Mouse (Mus musculus): Measurements from ENCODE around the gene Zfp800.

DNA sequence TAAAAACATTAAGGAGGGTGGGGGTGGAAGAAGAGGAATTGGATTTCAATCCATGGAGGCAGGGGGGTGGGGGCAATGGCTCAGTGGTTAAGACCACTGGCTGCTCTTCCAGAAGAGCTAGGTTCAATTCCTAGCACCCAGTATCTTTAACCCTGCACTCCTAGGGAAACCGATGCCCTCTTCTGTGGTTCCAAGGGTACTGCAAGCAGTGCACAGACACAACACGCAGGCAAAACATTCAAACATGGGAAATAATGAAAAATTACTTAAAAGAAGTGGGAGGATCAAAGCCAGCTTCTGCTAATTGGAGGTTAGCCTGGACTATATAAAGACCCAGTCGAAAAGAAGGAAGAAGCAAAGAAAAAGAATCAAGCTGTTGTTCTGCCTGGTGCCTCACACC, 921 bp upstream of the Zfp800 start:
- TF ChIP-seq POLR2A (IDR thresholded peaks at IDR 0.05; ENCODE audit: low read depth, low read length) = no peak
- TF ChIP-seq CTCF (IDR thresholded peaks at IDR 0.05; ENCODE audit: extremely low read depth, insufficient read depth, insufficient read length, insufficient replicate concordance) = no peak
